Mouse (Mus musculus): ENCODE measurements around the gene Rpl7a. TPM values are rescaled to one million over a fixed set of nuclear protein-coding genes. Genes with fewer than 3 reads are reported as not detected.

Gene Rpl7a
- polyA plus RNA-seq (2015; fragmentation: Nextera tagmentation; extraction: Ambion mirVana), result 585 and 601 TPM in 2 replicates

DNA sequence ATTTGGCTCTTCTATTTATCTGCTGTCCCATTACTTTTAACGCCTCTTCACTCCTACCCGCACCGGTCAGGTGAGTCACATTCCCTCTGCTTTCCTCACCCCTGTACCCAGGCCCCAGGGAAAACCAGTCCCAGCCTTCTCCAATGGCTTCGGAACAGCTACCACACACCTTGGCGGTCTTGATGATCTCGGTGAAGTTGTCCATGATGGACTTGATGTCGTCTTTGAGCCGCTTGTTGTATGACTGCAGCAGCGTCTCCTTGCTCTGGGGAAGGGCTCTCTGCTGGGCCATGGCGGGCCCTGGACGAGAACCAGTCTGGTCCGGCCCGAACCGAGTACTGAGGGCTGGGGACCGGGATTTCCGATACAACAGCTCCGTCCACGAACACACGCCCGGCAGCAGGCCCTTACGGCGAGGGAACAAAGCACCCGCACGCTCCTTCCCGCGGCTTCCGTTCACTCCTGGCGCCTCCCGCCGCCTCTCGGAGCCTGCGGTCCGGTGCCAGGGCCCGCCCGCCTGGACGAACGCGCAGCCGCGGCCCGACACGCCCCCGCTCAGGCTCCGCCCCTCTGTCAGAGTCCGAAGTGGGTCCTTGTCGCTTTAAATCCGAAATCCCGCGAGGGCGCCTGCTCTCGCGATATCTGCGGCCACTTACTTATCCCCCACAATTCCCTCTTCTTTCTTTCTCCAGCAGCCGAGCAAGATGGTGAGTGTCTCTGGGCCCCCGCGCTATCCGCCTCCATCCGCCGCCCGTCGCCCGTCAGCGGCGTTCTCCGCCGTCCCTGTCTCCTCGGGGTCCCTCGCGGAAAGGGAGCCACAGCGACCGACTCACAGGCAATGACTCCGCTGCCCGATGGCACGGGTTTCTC lies at the start of gene Rpl7a, which contains the start of gene Med22:
Gene Rpl7a (plus strand): TSS at position 641 of the 870 bp plus-strand sequence.
Gene Med22 (minus strand): TSS at position 554 of the 870 bp plus-strand sequence.

GRCm38 (mm10) chr2:26864879-26865278 lies 45.7 kb upstream of the Rpl7a start, which contains the start of gene Abo:
TSS of gene Abo (minus strand) at chr2:26864979.

DNA sequence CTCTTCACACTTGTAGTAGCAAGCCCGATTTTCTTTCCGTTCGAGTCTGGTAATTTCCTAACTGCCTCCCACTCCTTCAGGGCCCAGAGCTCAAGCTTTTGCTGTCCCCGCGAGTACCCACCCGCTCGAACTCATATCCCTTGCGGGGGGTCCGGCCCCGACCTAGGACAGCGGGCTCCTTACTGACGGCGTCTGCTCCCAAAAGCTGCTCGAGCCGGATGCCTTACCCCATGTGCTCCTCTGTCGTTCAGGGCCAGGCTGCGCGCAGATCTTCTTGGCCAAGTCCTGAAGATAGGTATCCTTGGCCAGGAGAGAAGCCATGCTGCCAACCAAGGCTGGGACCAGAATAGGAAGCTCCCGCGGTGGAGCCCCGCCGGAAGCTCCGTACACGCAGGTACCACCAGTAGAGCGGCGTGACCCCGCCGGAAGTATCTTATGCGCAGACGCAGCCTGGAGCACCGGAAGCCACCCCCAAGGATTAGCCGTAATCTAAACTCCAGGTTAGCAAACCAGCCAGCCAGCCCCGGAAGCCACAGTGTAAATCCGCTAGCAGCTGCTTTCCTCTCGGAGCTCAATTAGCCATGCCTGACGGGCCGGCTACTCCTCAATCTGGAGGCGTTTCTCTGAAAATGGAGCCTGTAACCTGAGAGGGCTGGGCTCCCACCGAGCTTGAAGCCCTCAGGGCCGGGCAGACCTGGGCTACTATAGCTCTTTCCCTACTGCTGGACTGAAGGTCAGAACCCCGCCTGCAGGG lies 7.9 kb upstream of the Rpl7a start, which contains the start of gene Surf6:
Gene Surf6 (minus strand): TSS at position 413 of the 754 bp plus-strand sequence.

GRCm38 (mm10) chr2:26915927-26916728 lies 5.6 kb downstream of the Rpl7a start, which contains the start of the genes Surf2 and Surf1:
TSS of gene Surf2 (plus strand) at chr2:26916367.
TSS of gene Surf1 (minus strand) at chr2:26916530.

DNA sequence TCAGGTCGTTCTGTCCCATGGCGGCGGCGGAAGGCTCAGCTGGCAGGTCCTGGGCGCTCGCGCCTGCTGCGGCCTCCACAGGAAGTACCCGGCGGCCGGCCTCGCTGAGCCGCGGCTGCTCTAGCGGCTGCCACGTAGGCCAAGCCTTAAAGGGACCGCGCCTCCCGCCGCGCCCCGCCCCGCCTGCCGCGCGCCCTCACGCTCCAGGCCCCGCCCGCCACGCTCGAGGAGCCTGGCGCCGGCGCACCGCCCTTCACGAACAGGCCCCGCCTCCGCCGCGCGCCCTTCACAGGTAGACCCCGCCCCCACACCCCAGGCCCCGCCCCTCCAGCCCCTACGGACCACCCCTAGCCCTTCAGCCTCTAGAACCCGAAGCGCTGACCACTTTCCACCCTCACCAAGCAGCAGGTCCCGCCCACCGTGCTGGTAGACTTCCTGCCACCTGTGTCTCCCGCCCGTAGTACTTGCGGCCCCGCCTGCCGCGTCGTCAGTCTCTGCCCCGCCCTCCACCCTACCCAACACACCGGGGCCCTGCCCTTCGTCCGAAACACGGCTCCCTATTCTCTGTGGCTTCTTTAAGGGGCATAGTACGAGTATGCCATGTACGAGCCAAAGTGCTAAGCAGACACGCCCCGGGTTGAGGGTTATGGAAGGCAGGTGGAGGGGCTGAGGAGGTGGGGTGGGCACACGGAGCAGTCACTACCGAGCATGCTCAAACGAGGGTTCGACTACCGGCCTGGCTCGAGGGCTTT lies 22.9 kb downstream of the Rpl7a start, which contains the start of the genes Surf4 and Stkld1:
Gene Surf4 (minus strand): TSS at position 625 of the 752 bp plus-strand sequence.
Gene Stkld1 (plus strand): TSS at position 744 of the 752 bp plus-strand sequence.

Other genes starting within 250 kb of the Rpl7a start
- gene Lcn4, start 239.5 kb upstream of the Rpl7a start, polyA plus RNA-seq (2015; fragmentation: Nextera tagmentation; extraction: Ambion mirVana), result 0.40 TPM in 1 of 2 replicates, not detected in the other
- gene Abo, start 45.8 kb upstream of the Rpl7a start, polyA plus RNA-seq (2015; fragmentation: Nextera tagmentation; extraction: Ambion mirVana), result not detected in 2 replicates
- gene Surf6, start 7.9 kb upstream of the Rpl7a start, polyA plus RNA-seq (2015; fragmentation: Nextera tagmentation; extraction: Ambion mirVana), result 11.8 and 12.7 TPM in 2 replicates
- 20.2 and 22.1 TPM in 2 replicates for gene Med22, start 87 bp upstream of the Rpl7a start, polyA plus RNA-seq (2015; fragmentation: Nextera tagmentation; extraction: Ambion mirVana)
- 25.1 and 28.1 TPM in 2 replicates for gene Surf2, start 5.6 kb downstream of the Rpl7a start, polyA plus RNA-seq (2015; fragmentation: Nextera tagmentation; extraction: Ambion mirVana)
- gene Surf1, start 5.8 kb downstream of the Rpl7a start, polyA plus RNA-seq (2015; fragmentation: Nextera tagmentation; extraction: Ambion mirVana), result 39.3 and 44.2 TPM in 2 replicates
- 67.8 and 83.4 TPM in 2 replicates for gene Surf4, start 23.2 kb downstream of the Rpl7a start, polyA plus RNA-seq (2015; fragmentation: Nextera tagmentation; extraction: Ambion mirVana)
- 0.25 and 0.34 TPM in 2 replicates for gene Stkld1, start 23.3 kb downstream of the Rpl7a start, polyA plus RNA-seq (2015; fragmentation: Nextera tagmentation; extraction: Ambion mirVana)
- 20.5 and 22.9 TPM in 2 replicates for gene Rexo4, start 53.6 kb downstream of the Rpl7a start, polyA plus RNA-seq (2015; fragmentation: Nextera tagmentation; extraction: Ambion mirVana)
- 0.08 and 0.10 TPM in 2 replicates for gene Adamts13, start 62.7 kb downstream of the Rpl7a start, polyA plus RNA-seq (2015; fragmentation: Nextera tagmentation; extraction: Ambion mirVana)
- gene Cacfd1, start 99.2 kb downstream of the Rpl7a start, polyA plus RNA-seq (2015; fragmentation: Nextera tagmentation; extraction: Ambion mirVana), result 14.5 and 17.3 TPM in 2 replicates
- gene Slc2a6, start 117.2 kb downstream of the Rpl7a start, polyA plus RNA-seq (2015; fragmentation: Nextera tagmentation; extraction: Ambion mirVana), result 2.7 and 4.1 TPM in 2 replicates
- gene Mymk, start 161.4 kb downstream of the Rpl7a start, polyA plus RNA-seq (2015; fragmentation: Nextera tagmentation; extraction: Ambion mirVana), result 0.11 and 0.24 TPM in 2 replicates
- gene Adamtsl2, start 168.6 kb downstream of the Rpl7a start, polyA plus RNA-seq (2015; fragmentation: Nextera tagmentation; extraction: Ambion mirVana), result 13.4 and 16.4 TPM in 2 replicates
- 0.05 TPM in 2 replicates for gene Fam163b, start 231.7 kb downstream of the Rpl7a start, polyA plus RNA-seq (2015; fragmentation: Nextera tagmentation; extraction: Ambion mirVana)